ENCODE assay signal across 22 mouse cellular contexts in the genomic region with DNA sequence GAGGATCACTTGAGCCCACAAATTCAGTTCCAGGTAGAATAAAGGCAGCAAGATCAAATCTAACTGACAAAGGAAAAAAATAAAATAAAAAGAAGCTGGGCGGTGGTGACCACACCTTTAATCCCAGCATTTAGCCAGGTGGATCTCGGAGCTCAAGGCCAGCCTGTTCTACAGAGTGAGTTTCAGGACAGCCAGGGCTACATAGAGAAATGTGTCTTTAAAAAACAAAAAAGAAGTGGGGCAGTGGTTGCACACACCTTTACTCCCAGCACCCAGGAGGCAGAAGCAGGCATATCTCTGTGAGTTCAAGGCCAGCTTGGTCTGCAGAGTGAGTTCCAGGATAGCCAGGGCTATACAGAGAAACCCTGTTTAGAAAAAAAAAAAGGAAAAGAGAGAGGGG. TPM values are rescaled to one million over a fixed set of nuclear protein-coding genes. Genes with fewer than 3 reads are reported as not detected.
DNase-seq lines count a peak whose midpoint lies in the region; ATAC-seq and TF ChIP-seq lines count a peak whose summit lies in the region.
"Had no signal": no experiment of that assay in that cellular context is flagged by ENCODE, and none has a peak within 500 bp of the region (broad histone marks: within the 10 kb centered on the region; RNA-seq: fewer than 3 reads in every experiment).

No protein-coding gene starts in this region.

- no peak for ATAC-seq in activated CD4-positive, CD25-positive, alpha-beta regulatory T cell, adult 4 months
- ATAC-seq: CD4-positive, CD25-positive, alpha-beta regulatory T cell, adult 4 months; forebrain, embryonic 13.5 days; forebrain, embryonic 15.5 days; forebrain, postnatal 0 days had no signal

- no peaks in the 10 kb centered on the region for H3K36me3 ChIP-seq in ES-E14 (ENCODE audit: control insufficient read depth, insufficient read depth, low read length, poor library complexity, severe bottlenecking)
- H3K36me3 ChIP-seq: embryonic facial prominence, embryonic 10.5 days; embryonic facial prominence, embryonic 12.5 days; forebrain, embryonic 15.5 days had no signal

- DNase-seq in heart, adult 11 months: peak; percentile 55
- DNase-seq in heart, postnatal 25 days (ENCODE audit: low spot score): no peak
- no peak for DNase-seq in ES-E14 (ENCODE audit: low read depth, low spot score)
- no peak for DNase-seq in cerebellum, postnatal 10 days
- DNase-seq: adrenal gland, adult 2 months; adrenal gland, postnatal 10 days; adrenal gland, postnatal 25 days; B cell, adult 2 months; cerebellum, adult 11 months; cerebellum, adult 18-20 months; cerebellum, adult 8-10 months; cerebellum, adult 9-11 months; cerebellum, postnatal 25 days; forebrain, postnatal 0 days had no signal

- in situ Hi-C loops in ES-E14 (cut with MboI; ENCODE audit: low sequenced_read_pairs in 2 of 2, unreplicated experiment in 2 of 2): no loop called here

- no peaks in the 10 kb centered on the region for H3K9me3 ChIP-seq in ES-E14 (ENCODE audit: control insufficient read depth, insufficient read depth, low read depth, low read length)
- H3K9me3 ChIP-seq: embryonic facial prominence, embryonic 10.5 days; embryonic facial prominence, embryonic 12.5 days; forebrain, embryonic 13.5 days; forebrain, embryonic 15.5 days had no signal

- peak overlapping the region; percentile 37; the same call in 1 of the 2 replicates for H3K9ac ChIP-seq in ES-E14 (ENCODE audit: insufficient read depth, low read depth, low read length, poor library complexity, severe bottlenecking)
- H3K9ac ChIP-seq: embryonic facial prominence, embryonic 12.5 days; forebrain, embryonic 13.5 days; forebrain, embryonic 15.5 days; forebrain, postnatal 0 days had no signal

- intact Hi-C loops in heart, postnatal 25 days (cut with DNase I): no loop called here

- no peak overlapping the region for H3K4me3 ChIP-seq in ES-E14 (ENCODE audit: insufficient read depth in 1 of 2, low read depth in 1 of 2, low read length in 2 of 2, poor library complexity in 1 of 2, severe bottlenecking in 1 of 2)
- H3K4me3 ChIP-seq: embryonic facial prominence, embryonic 10.5 days; embryonic facial prominence, embryonic 12.5 days; forebrain, embryonic 13.5 days; forebrain, embryonic 15.5 days had no signal

- peaks cover 17 to 27% of the 10 kb centered on the region in 2 experiments for H3K4me1 ChIP-seq in ES-E14 (ENCODE audit: control insufficient read depth in 2 of 2, insufficient read depth in 2 of 2, low read length in 2 of 2, poor library complexity in 1 of 2)
- H3K4me1 ChIP-seq: embryonic facial prominence, embryonic 12.5 days; forebrain, embryonic 13.5 days had no signal

- H3K27ac ChIP-seq in ES-E14 (ENCODE audit: insufficient read depth, low read depth, low read length, poor library complexity, severe bottlenecking): peak overlapping the region; percentile 94
- H3K27ac ChIP-seq: embryonic facial prominence, embryonic 10.5 days; embryonic facial prominence, embryonic 12.5 days; forebrain, embryonic 13.5 days; forebrain, embryonic 15.5 days had no signal

TF ChIP-seq in ES-E14, 5 proteins besides CTCF, POLR2A, EP300 and RAD21:
- no peak for TF ChIP-seq ZC3H11A (IDR thresholded peaks at IDR 0.05; ENCODE audit: borderline replicate concordance, low read depth, low read length)
- TF ChIP-seq CHD2 (IDR thresholded peaks at IDR 0.05; ENCODE audit: low read depth, low read length): no peak
- TF ChIP-seq ZNF384 (IDR thresholded peaks at IDR 0.05; ENCODE audit: low read depth, low read length): no peak
- TF ChIP-seq HCFC1 (IDR thresholded peaks at IDR 0.05; ENCODE audit: borderline replicate concordance, insufficient read depth, low read length): no peak
- no peak for TF ChIP-seq MAFK (IDR thresholded peaks at IDR 0.05; ENCODE audit: insufficient read depth, low read depth, low read length)
TF ChIP-seq in ES-E14: peak in this region for 0.

RNA-seq across cellular contexts. Expression of a gene that starts 4.8 kb away (rescaled TPM):
- total RNA-seq in heart, postnatal 25 days (2021): 10 to 100 TPM; 87.8 to 91.9 TPM
- total RNA-seq in ES-E14 (2012; rRNA removed): 104 and 105 TPM in 2 replicates
- polyA plus RNA-seq in activated CD4-positive, CD25-positive, alpha-beta regulatory T cell, adult 4 months (2017; shearing (Covaris generic)): 10 to 100 TPM; 12.0 to 15.3 TPM

RNA-seq across cellular contexts. Expression of a gene that starts 19.7 kb away (rescaled TPM):
- total RNA-seq in heart, postnatal 25 days (2021): 1 to 10 TPM; 1.2 to 1.6 TPM
- 5.0 and 5.8 TPM in 2 replicates for total RNA-seq in ES-E14 (2012; rRNA removed)
- polyA plus RNA-seq in activated CD4-positive, CD25-positive, alpha-beta regulatory T cell, adult 4 months (2017; shearing (Covaris generic)): not detected
- total RNA-seq: CH12.LX, MEL had no signal

RNA-seq across cellular contexts. Expression of a gene that starts 34.5 kb away (rescaled TPM):
- 10 to 100 TPM; 67.8 to 74.5 TPM for total RNA-seq in heart, postnatal 25 days (2021)
- total RNA-seq in ES-E14 (2012; rRNA removed): 459 and 494 TPM in 2 replicates
- 100 to 1,000 TPM; 173 to 230 TPM for polyA plus RNA-seq in activated CD4-positive, CD25-positive, alpha-beta regulatory T cell, adult 4 months (2017; shearing (Covaris generic))
